ENCODE assay signal across 11 mouse cellular contexts in the genomic region with DNA sequence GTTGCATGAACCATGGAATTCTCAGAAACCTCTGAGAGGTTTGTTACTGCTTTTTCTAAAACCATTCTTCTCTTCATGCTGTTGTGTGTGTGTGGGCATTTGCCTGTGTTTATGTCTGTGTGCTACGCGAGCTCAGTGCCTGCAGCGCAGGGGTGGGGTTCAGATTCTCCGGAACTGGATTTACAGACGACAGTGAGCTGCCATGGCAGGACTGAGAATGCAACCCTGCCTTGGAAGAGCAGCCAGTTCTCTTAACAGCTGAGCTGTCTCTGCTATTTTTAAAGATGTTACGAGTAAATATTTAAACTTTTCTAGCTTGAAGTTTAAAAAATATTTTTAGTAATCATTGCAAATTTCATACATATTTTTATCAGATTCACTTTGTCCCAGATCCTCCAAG.
"Had no signal": no experiment of that assay in that cellular context is flagged by ENCODE, and none has a peak within 500 bp of the region (broad histone marks: within the 10 kb centered on the region; RNA-seq: fewer than 3 reads in every experiment).

No protein-coding gene starts in this region.

- DNase-seq: kidney, adult 18-20 months; left cerebral cortex, postnatal 4 days; lung, adult 18-20 months; thymus, adult 18-20 months; thymus, postnatal 14 days had no signal

- ATAC-seq: midbrain, embryonic 16.5 days had no signal

- H3K9ac ChIP-seq: limb, embryonic 13.5 days; liver, embryonic 14.5 days; midbrain, embryonic 12.5 days; neural tube, embryonic 13.5 days had no signal

- H3K36me3 ChIP-seq: limb, embryonic 13.5 days; midbrain, embryonic 12.5 days; neural tube, embryonic 13.5 days had no signal

- H3K4me2 ChIP-seq: limb, embryonic 13.5 days; midbrain, embryonic 12.5 days; neural tube, embryonic 13.5 days had no signal

- H3K27ac ChIP-seq: layer of hippocampus, adult 2 months; limb, embryonic 13.5 days; liver, embryonic 14.5 days; midbrain, embryonic 12.5 days; neural tube, embryonic 13.5 days had no signal

- H3K4me3 ChIP-seq: layer of hippocampus, adult 2 months; limb, embryonic 13.5 days; midbrain, embryonic 12.5 days; neural tube, embryonic 13.5 days had no signal

- H3K9me3 ChIP-seq: limb, embryonic 13.5 days; midbrain, embryonic 12.5 days; neural tube, embryonic 13.5 days had no signal

- H3K4me1 ChIP-seq: limb, embryonic 13.5 days; midbrain, embryonic 12.5 days; neural tube, embryonic 13.5 days had no signal

- H3K27me3 ChIP-seq: limb, embryonic 13.5 days; midbrain, embryonic 12.5 days; neural tube, embryonic 13.5 days had no signal
